Mouse (Mus musculus): ENCODE results near the gene Scd4. TPM values are rescaled to one million over a fixed set of nuclear protein-coding genes. Genes with fewer than 3 reads are reported as not detected.

Gene Scd4
- polyA plus RNA-seq, 1 experiment from 2014 or later = not detected

DNA sequence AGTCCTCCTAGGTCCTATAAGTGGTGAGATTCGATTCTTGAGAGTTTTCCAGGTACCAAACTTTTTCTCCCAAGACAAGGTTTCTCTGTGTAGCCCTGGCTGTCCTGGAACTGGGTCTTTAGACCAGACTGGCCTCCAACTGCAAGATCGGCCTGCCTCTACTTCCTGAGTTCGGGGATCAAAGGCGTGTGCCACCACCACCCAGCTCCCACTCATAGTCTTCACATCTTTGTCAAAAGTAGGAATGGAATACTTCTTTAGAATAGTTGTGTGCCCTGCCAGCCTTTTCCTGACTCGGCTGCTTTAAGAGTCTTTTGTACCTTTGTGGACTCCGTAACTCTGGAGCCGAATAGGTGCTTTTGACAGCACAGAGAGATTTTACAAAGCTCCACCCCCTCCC lies 36.7 kb upstream of the Scd4 start:
- Histone ChIP-seq H3K27ac (replicated peaks; ENCODE audit: low read depth, low read length) (no peak overlapping the region), H3K27me3 (ENCODE audit: control insufficient read depth, insufficient read depth, low read length) (no peaks in the 10 kb centered on the region), H3K4me1 (ENCODE audit: control insufficient read depth, insufficient read depth, low read length) (peaks cover 13% of the 10 kb centered on the region), H3K9me3 (replicated peaks; ENCODE audit: control insufficient read depth, low read length) (no peaks in the 10 kb centered on the region), H3K4me3 (ENCODE audit: low read depth, low read length) (peak overlapping the region; percentile 86), H3K4me2 (ENCODE audit: low read depth, low read length) (peak overlapping the region; percentile 87), H3K36me3 (replicated peaks; ENCODE audit: control insufficient read depth, insufficient read depth, low read depth, low read length) (peaks cover 28% of the 10 kb centered on the region), H3K9ac (replicated peaks; ENCODE audit: low read length) (peak overlapping the region; percentile 61)
- 46% methylated on average over 7 of the region's 7 CpGs for WGBS
- DNase-seq (ENCODE audit: low spot score) (no peak), ATAC-seq (replicated peaks; ENCODE audit: insufficient number of reproducible peaks, low FRiP score, low TSS enrichment, low read depth) (no peak)

DNA sequence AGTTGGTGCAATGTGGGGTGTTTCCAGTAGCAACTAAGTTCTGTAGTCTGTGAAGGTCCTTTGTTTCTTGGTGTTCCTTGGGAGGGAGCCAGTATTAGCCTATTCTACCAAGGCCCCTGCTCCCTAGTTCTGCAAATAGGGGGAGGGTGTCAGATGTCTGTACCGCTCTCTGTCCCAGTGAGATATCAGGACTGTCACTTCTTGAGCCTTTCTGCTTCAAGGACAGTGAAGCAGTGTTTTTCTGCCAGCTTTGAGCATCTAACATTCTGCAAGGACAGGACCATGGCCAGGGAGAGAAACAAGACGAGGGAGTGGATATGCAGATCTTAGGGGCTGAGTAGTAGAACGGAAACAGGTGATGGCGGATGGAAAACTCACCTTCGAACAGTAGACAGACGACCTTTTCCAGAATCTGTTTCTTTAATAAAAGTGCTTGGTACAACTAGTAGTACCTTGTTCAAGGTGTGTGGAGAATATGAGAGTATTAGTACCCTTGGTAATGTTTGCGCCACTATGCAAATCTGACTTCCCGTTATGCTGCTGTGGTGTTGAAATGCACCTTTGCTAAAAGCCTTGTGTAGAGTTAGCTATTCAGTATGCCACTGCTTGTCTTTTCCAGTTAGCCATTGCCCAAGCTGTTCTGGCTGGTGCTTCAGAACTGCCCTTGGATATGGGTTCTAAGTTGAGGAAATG lies 35.7 kb upstream of the Scd4 start:
- peak overlapping the region; percentile 86 for H3K4me3 ChIP-seq (ENCODE audit: low read depth, low read length)
- no peak for DNase-seq (ENCODE audit: low spot score)
- H3K27ac ChIP-seq (replicated peaks; ENCODE audit: low read depth, low read length) = no peak overlapping the region
- peaks cover 29% of the 10 kb centered on the region for H3K36me3 ChIP-seq (replicated peaks; ENCODE audit: control insufficient read depth, insufficient read depth, low read depth, low read length)
- H3K27me3 ChIP-seq (ENCODE audit: control insufficient read depth, insufficient read depth, low read length) = no peaks in the 10 kb centered on the region
- peak overlapping the region; percentile 61 for H3K9ac ChIP-seq (replicated peaks; ENCODE audit: low read length)
- H3K4me1 ChIP-seq (ENCODE audit: control insufficient read depth, insufficient read depth, low read length) = peaks cover 13% of the 10 kb centered on the region
- WGBS = 76% methylated on average over 8 of the region's 8 CpGs
- no peaks in the 10 kb centered on the region for H3K9me3 ChIP-seq (replicated peaks; ENCODE audit: control insufficient read depth, low read length)
- no peak for ATAC-seq (replicated peaks; ENCODE audit: insufficient number of reproducible peaks, low FRiP score, low TSS enrichment, low read depth)
- H3K4me2 ChIP-seq (ENCODE audit: low read depth, low read length) = peak overlapping the region; percentile 87

DNA sequence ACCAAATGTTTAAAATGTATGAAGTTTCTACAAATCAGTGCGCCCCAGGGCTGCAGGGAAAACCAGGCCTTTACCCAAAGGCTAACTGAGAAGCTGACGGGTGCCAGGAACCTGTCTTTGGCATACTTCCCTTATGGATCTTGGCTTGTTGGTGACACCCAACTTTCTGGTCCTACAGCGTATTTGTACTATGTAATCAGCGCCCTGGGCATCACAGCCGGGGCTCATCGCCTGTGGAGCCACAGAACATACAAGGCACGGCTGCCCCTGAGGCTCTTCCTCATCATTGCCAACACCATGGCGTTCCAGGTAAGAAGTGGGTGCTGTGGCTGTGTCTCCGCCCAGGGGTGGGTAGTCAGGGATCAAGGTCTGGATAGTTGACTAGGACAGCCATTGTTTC lies 35.0 kb upstream of the Scd4 start:
- WGBS = 88% methylated on average over 9 of the region's 9 CpGs
- no peak for ATAC-seq (replicated peaks; ENCODE audit: insufficient number of reproducible peaks, low FRiP score, low TSS enrichment, low read depth)
- no peaks in the 10 kb centered on the region for H3K9me3 ChIP-seq (replicated peaks; ENCODE audit: control insufficient read depth, low read length)
- H3K4me1 ChIP-seq (ENCODE audit: control insufficient read depth, insufficient read depth, low read length) = peaks cover 12% of the 10 kb centered on the region
- H3K27ac ChIP-seq (replicated peaks; ENCODE audit: low read depth, low read length) = no peak overlapping the region
- H3K4me3 ChIP-seq (ENCODE audit: low read depth, low read length) = peak overlapping the region; percentile 86
- peaks cover 31% of the 10 kb centered on the region for H3K36me3 ChIP-seq (replicated peaks; ENCODE audit: control insufficient read depth, insufficient read depth, low read depth, low read length)
- DNase-seq (ENCODE audit: low spot score) = no peak
- H3K27me3 ChIP-seq (ENCODE audit: control insufficient read depth, insufficient read depth, low read length) = no peaks in the 10 kb centered on the region
- H3K4me2 ChIP-seq (ENCODE audit: low read depth, low read length) = peak overlapping the region; percentile 87
- H3K9ac ChIP-seq (replicated peaks; ENCODE audit: low read length) = peak overlapping the region; percentile 37; the same call in 1 of the 2 replicates

DNA sequence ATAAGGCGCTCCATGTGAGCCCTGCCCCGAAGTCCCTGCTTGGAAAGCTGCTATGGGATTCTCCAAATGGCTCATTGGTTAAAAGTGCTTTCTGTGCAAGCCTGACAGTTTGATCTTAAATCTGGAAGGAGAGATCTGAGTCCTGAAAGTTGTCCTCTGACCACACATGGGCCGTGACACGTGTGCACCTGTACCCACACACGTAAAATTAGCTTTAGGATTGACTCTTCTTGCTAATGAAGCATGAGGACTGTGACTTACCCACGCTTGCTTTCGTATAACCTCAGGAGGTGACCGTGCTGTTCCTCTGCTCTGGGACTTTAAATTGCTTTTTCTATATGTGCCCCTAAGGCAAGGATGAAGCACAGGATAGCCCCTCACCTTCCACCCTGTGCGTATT lies 33.8 kb upstream of the Scd4 start:
- 91% methylated on average over 9 of the region's 9 CpGs for WGBS
- no peak for DNase-seq (ENCODE audit: low spot score)

DNA sequence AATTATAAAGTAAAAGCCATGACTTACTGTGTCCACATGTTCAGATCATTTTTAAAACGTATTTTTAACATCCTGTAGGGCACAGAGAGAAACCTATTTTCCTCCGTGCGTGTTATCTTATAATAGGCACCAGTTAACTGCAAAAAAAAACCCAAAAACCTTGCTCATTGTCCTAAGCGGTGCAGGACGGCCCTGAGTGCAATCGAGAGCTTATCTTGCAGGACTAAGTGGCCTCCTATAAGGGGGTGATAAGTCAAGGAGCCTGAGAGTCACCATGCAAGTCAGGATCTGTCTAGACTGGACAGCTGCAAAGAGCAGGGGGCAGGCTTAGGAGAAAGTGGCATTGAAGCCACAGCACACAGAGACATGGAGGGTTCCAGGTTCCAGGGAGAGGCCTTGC lies 33.0 kb upstream of the Scd4 start:
- 85% methylated on average over 6 of the region's 6 CpGs for WGBS
- ATAC-seq (replicated peaks; ENCODE audit: insufficient number of reproducible peaks, low FRiP score, low TSS enrichment, low read depth) = no peak

More for the DNA sequence above, 33.8 kb upstream of the Scd4 start:
- Histone ChIP-seq H3K4me2 (ENCODE audit: low read depth, low read length) (peak overlapping the region; percentile 7), H3K4me3 (ENCODE audit: low read depth, low read length) (peak overlapping the region; percentile 86; the same call in 1 of the 2 replicates), H3K27ac (replicated peaks; ENCODE audit: low read depth, low read length) (no peak overlapping the region), H3K36me3 (replicated peaks; ENCODE audit: control insufficient read depth, insufficient read depth, low read depth, low read length) (peaks cover 38% of the 10 kb centered on the region), H3K27me3 (ENCODE audit: control insufficient read depth, insufficient read depth, low read length) (no peaks in the 10 kb centered on the region), H3K9ac (replicated peaks; ENCODE audit: low read length) (no peak overlapping the region), H3K4me1 (ENCODE audit: control insufficient read depth, insufficient read depth, low read length) (peaks cover 9% of the 10 kb centered on the region), H3K9me3 (replicated peaks; ENCODE audit: control insufficient read depth, low read length) (no peaks in the 10 kb centered on the region)
- no peak for ATAC-seq (replicated peaks; ENCODE audit: insufficient number of reproducible peaks, low FRiP score, low TSS enrichment, low read depth)

DNA sequence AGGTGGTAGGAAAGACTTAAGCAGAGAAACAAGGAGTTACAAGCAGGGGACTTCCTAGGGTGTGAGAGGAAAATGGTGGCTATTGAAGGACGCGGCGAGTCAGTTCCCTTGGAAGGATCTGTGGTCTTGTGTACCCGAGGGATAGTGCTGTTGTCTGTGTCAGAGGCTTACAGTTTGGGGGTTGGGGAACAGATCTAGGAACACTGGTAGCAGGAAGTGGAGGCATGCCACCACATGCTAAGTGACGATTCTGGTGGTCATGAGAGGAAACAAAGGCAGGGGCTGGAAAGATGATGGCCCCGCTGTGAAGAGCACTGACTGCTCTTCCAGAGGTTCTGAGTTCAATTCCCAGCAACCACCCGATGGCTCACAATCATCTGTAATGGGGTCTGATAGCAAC lies 32.4 kb upstream of the Scd4 start:
- H3K27ac ChIP-seq (replicated peaks; ENCODE audit: low read depth, low read length) = no peak overlapping the region
- no peaks in the 10 kb centered on the region for H3K9me3 ChIP-seq (replicated peaks; ENCODE audit: control insufficient read depth, low read length)
- WGBS = 82% methylated on average over 7 of the region's 7 CpGs
- no peak overlapping the region for H3K4me2 ChIP-seq (ENCODE audit: low read depth, low read length)
- H3K36me3 ChIP-seq (replicated peaks; ENCODE audit: control insufficient read depth, insufficient read depth, low read depth, low read length) = peaks cover 49% of the 10 kb centered on the region
- H3K27me3 ChIP-seq (ENCODE audit: control insufficient read depth, insufficient read depth, low read length) = no peaks in the 10 kb centered on the region
- H3K4me3 ChIP-seq (ENCODE audit: low read depth, low read length) = no peak overlapping the region
- H3K9ac ChIP-seq (replicated peaks; ENCODE audit: low read length) = no peak overlapping the region
- ATAC-seq (replicated peaks; ENCODE audit: insufficient number of reproducible peaks, low FRiP score, low TSS enrichment, low read depth) (no peak), DNase-seq (ENCODE audit: low spot score) (no peak)
- H3K4me1 ChIP-seq (ENCODE audit: control insufficient read depth, insufficient read depth, low read length) = peaks cover 9% of the 10 kb centered on the region

More for the DNA sequence above, 33.0 kb upstream of the Scd4 start:
- Histone ChIP-seq H3K9me3 (replicated peaks; ENCODE audit: control insufficient read depth, low read length) (no peaks in the 10 kb centered on the region), H3K9ac (replicated peaks; ENCODE audit: low read length) (no peak overlapping the region), H3K27ac (replicated peaks; ENCODE audit: low read depth, low read length) (no peak overlapping the region), H3K36me3 (replicated peaks; ENCODE audit: control insufficient read depth, insufficient read depth, low read depth, low read length) (peaks cover 43% of the 10 kb centered on the region), H3K4me2 (ENCODE audit: low read depth, low read length) (no peak overlapping the region), H3K4me3 (ENCODE audit: low read depth, low read length) (no peak overlapping the region), H3K4me1 (ENCODE audit: control insufficient read depth, insufficient read depth, low read length) (peaks cover 9% of the 10 kb centered on the region), H3K27me3 (ENCODE audit: control insufficient read depth, insufficient read depth, low read length) (no peaks in the 10 kb centered on the region)
- DNase-seq (ENCODE audit: low spot score) = no peak

DNA sequence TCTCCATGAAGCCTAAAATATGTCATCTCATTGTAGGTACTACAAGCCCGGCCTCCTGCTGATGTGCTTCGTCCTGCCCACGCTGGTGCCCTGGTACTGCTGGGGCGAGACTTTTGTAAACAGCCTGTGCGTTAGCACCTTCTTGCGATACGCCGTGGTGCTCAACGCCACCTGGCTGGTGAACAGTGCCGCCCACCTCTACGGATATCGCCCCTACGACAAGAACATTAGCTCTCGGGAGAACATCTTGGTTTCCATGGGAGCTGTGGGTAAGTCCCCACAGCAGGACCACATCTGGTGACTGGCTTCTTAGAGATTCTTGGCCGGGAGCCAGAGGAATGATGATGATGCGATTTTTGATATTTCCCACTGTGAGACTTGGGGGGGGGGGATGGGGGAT lies 31.7 kb upstream of the Scd4 start:
- WGBS = 86% methylated on average over 16 of the region's 16 CpGs
- H3K27me3 ChIP-seq (ENCODE audit: control insufficient read depth, insufficient read depth, low read length) = no peaks in the 10 kb centered on the region
- ATAC-seq (replicated peaks; ENCODE audit: insufficient number of reproducible peaks, low FRiP score, low TSS enrichment, low read depth) = no peak
- peaks cover 50% of the 10 kb centered on the region for H3K36me3 ChIP-seq (replicated peaks; ENCODE audit: control insufficient read depth, insufficient read depth, low read depth, low read length)
- H3K9ac ChIP-seq (replicated peaks; ENCODE audit: low read length) = no peak overlapping the region
- no peak overlapping the region for H3K4me2 ChIP-seq (ENCODE audit: low read depth, low read length)
- H3K4me1 ChIP-seq (ENCODE audit: control insufficient read depth, insufficient read depth, low read length) = peaks cover 9% of the 10 kb centered on the region
- DNase-seq (ENCODE audit: low spot score) = no peak
- no peak overlapping the region for H3K27ac ChIP-seq (replicated peaks; ENCODE audit: low read depth, low read length)
- H3K9me3 ChIP-seq (replicated peaks; ENCODE audit: control insufficient read depth, low read length) = no peaks in the 10 kb centered on the region
- H3K4me3 ChIP-seq (ENCODE audit: low read depth, low read length) = no peak overlapping the region

DNA sequence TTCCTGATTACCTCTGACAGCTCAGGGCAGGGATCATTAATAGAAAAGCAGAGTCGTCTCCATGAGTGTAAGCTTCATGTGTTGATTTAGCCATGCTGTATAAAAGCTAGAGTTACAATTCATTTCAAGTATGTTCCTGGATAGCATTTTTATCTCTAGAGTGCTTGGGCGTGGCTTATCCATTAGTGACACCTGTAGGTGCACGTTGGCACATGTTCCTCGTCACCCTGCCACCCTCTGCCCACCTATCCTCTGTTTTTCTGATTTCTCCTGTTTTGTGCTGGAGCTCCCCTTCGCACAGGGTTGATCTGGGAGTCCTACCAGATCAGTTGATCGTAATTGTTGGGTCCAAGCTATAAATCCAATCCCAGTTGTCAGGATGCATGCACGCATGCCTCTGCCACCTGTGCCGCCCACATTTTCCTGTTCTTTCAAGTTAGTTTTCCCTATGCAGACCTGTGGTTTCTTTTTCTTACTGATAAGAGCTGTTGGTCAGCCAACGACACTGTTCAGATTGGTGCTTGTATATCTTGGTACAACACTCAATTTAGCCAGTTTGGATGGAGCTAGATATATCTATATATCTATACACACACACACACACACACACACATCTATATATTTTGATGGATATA lies 31.1 kb upstream of the Scd4 start:
- Histone ChIP-seq H3K9ac (replicated peaks; ENCODE audit: low read length) (no peak overlapping the region), H3K4me1 (ENCODE audit: control insufficient read depth, insufficient read depth, low read length) (peaks cover 9% of the 10 kb centered on the region), H3K27me3 (ENCODE audit: control insufficient read depth, insufficient read depth, low read length) (no peaks in the 10 kb centered on the region), H3K36me3 (replicated peaks; ENCODE audit: control insufficient read depth, insufficient read depth, low read depth, low read length) (peaks cover 52% of the 10 kb centered on the region), H3K9me3 (replicated peaks; ENCODE audit: control insufficient read depth, low read length) (no peaks in the 10 kb centered on the region), H3K27ac (replicated peaks; ENCODE audit: low read depth, low read length) (no peak overlapping the region), H3K4me2 (ENCODE audit: low read depth, low read length) (no peak overlapping the region), H3K4me3 (ENCODE audit: low read depth, low read length) (no peak overlapping the region)
- no peak for DNase-seq (ENCODE audit: low spot score)
- no peak for ATAC-seq (replicated peaks; ENCODE audit: insufficient number of reproducible peaks, low FRiP score, low TSS enrichment, low read depth)
- 84% methylated on average over 9 of the region's 9 CpGs for WGBS
